Mouse (Mus musculus) erythroblast, embryonic 14.5 days (primary cell): Measurements from ENCODE around the gene Sorcs2.

Source experiments
- GATA1 ChIP-seq: IDR thresholded peaks from 2 replicates; pipeline ENCODE4 v1.6.1; 2012; ENCODE audit warnings: low read length, inconsistent platforms, mixed read lengths
- TAL1 ChIP-seq: IDR thresholded peaks from 3 replicates; pipeline ENCODE4 v1.6.1; 2012; ENCODE audit warnings: low read length, inconsistent platforms, mixed read lengths

DNA sequence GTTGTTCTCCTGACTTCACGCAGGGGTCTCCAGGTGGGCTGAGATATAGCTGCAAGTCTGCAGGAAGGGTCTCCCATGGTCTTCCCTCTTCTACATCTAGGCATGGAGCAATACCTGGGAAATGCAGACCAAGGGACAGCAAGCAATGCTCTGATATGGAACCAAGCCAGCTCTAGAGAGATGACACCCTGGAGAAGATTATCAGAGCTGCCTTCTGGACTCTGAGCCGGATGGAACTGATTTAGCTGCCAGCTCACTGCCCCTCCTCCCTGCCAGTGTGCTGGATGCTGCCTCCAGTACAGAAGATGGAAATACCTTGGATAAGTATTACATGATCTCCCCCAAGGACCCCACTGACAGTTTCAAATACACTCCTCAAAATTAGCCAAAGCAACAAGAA is 244.7 kb downstream of the Sorcs2 start:
- TF ChIP-seq TAL1 (no peak), GATA1 (no peak)
